Mouse (Mus musculus) CH12.LX (cell line): ENCODE measurements around the gene Ankrd27.

ENCODE experiments used
- BHLHE40 ChIP-seq: IDR thresholded peaks from 2 replicates; pipeline ENCODE4 v1.6.1; 2011; ENCODE audit warnings: mild to moderate bottlenecking, low read depth, low read length, improper control_type of control experiment
- CTCF ChIP-seq, 2 experiments: IDR thresholded peaks in 1 of 2; conservative IDR thresholded peaks in 1 of 2; 2 replicates each; pipeline ENCODE4 v1.5.1; 2011 to 2012; ENCODE audit warnings: low read depth in 2 of 2, low read length in 2 of 2, improper control_type of control experiment in 1 of 2, inconsistent platforms in 1 of 2, mild to moderate bottlenecking in 1 of 2, moderate library complexity in 1 of 2
- E2F4 ChIP-seq: IDR thresholded peaks from 2 replicates; pipeline ENCODE4 v1.6.1; 2011; ENCODE audit warnings: low read depth, low read length, improper control_type of control experiment; ENCODE audit not compliant: insufficient replicate concordance
- EP300 ChIP-seq: IDR thresholded peaks from 2 replicates; pipeline ENCODE4 v1.6.1; 2011; ENCODE audit warnings: low read length, improper control_type of control experiment
- POLR2A ChIP-seq: IDR thresholded peaks from 2 replicates; pipeline ENCODE4 v1.6.1; 2011; ENCODE audit warnings: low read depth, mild to moderate bottlenecking, improper control_type of control experiment, low read length
- TBP ChIP-seq: conservative IDR thresholded peaks from 2 replicates; pipeline ENCODE4 v1.6.1; 2011; ENCODE audit warnings: low read depth, low read length, improper control_type of control experiment

DNA sequence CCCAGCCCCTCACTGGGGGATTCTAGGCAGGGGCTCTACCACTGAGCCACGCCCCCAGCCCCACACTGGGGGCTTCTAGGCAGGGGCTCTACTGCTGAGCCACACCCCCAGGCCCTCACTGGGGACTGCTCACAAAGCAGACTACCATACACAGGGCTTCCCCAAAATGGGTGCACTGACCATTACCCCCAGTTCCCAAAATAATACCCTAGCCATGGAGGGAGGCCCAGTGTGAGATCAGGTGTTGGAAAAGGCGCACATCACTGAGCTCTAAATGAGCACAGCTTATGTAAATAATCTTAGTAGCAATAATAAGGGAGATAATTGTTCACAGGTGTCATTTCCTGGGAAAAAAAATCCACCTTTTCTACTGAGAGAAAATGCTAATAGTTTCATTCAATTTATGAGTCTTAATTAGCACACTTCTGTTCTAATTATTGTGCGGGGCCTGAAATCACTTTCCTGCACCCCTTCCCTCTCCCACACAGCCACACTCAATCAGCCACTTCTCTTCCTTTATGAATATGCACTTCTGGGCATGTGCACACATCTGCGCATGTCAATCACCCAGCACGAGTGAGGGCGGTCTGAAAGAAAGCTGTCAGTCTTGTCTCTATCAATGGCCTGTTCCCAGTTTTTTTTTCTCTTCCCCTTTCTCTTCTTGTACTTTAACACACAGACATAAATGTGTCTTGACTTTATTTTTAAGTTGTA lies 97.5 kb downstream of the Ankrd27 start:
- TF ChIP-seq CTCF (conservative IDR thresholded peaks at IDR 0.05 in 1 of 2, IDR thresholded peaks at IDR 0.05 in 1 of 2; ENCODE audit: low read depth in 2 of 2, low read length in 2 of 2) (no peak), POLR2A (no peak), EP300 (no peak), E2F4 (no peak), TBP (no peak), BHLHE40 (peak; percentile 40; the same call in 1 of the 2 replicates)
